Mouse (Mus musculus) olfactory bulb, adult 2 months (tissue): ENCODE measurements around the gene Fstl4.

Experiments
- CTCF ChIP-seq: fragments of 200-500 bp; IDR thresholded peaks from 2 replicates; pipeline ENCODE4 v1.5.1; 2012; ENCODE audit warnings: low read depth, mild to moderate bottlenecking, low read length, moderate library complexity; ENCODE audit not compliant: insufficient read depth
- POLR2A ChIP-seq: fragments of 200-500 bp; IDR thresholded peaks from 2 replicates; pipeline ENCODE4 v1.6.1; 2012; ENCODE audit warnings: mild to moderate bottlenecking, low read depth, low read length, moderate library complexity; ENCODE audit not compliant: insufficient read depth

GRCm38 (mm10) chr11:52879958-52880357 is 115.5 kb downstream of the Fstl4 start:
- TF ChIP-seq CTCF: no peak
- TF ChIP-seq POLR2A: no peak
